Mouse (Mus musculus): Measurements from ENCODE around the gene Kifc3. TPM values are rescaled to one million over a fixed set of nuclear protein-coding genes. Genes with fewer than 3 reads are reported as not detected.

The Kifc3 gene
- total RNA-seq, 2 experiments from 2014 or later = 116 to 117 TPM

DNA sequence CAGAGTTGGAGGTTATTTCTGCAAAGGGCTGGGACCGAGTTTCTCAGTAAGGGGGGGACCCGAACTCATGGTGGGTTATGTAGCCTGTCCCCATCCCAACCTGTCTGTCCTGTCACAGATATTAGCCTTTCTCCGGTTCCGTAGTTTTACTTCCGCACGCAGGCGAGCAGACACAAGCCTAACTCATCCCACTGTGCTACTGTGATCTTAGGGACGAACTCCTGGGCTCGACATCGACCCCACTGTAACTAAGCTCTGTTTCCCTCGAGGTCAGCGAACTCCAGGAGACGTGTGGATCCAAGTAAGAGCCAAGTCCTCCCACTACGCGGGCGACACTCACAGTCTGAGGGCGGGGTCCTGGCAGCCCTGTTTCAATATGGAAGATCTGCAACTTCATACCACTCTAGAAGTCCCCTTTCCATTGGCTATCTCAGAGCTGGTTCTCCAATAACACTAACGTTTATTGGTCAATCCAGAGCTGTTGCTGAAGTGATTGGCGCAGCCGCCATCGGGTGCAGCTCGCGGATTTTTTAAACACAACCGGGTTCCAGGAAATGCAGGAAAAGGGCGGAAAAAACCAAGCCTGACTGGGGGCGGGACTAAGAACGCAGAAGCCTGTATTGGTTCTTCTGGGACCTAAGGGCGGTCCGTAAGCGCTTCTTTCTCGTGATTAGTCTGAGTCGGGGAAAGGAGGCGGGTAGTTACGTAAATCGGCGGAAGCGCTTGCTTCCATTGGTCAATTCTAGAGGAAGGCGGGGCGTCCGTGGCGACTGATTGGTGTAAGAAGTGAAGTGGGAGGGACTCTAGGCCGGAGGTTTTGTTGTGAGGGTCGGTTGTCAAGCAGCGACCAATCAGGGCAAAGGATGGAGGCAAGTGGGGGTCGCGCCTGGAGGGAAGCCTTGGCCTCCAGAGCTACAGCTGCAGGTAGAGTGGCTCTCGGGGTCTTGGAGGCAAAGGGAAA is 122.0 kb downstream of the Kifc3 start, which contains the start of gene Katnb1:
TSS of gene Katnb1 (plus strand) at position 806 of the 961 bp plus-strand sequence.
- DNase-seq (ENCODE audit: low spot score in 2 of 2) = peak; percentile 76 to 95

DNA sequence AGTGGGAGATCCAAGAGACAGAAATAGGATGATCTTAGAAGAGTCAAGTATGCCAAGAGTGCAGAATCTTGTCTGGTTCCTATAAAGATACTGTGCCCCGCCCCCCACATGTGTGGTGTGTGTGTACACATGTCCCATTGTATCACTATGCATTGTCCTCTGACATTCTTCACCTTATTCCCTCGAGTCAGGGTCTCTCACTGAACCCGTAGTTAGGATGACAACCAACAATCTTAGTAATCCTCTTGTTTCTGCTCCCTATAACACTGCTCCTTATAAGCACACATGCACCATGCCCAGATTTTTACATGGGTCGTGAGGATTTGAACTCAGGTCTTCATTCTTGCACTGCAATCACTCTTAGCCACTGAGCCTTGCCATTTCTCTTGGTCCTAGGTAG is 123.3 kb downstream of the Kifc3 start:
- DNase-seq (ENCODE audit: low spot score in 2 of 2) = no peak

DNA sequence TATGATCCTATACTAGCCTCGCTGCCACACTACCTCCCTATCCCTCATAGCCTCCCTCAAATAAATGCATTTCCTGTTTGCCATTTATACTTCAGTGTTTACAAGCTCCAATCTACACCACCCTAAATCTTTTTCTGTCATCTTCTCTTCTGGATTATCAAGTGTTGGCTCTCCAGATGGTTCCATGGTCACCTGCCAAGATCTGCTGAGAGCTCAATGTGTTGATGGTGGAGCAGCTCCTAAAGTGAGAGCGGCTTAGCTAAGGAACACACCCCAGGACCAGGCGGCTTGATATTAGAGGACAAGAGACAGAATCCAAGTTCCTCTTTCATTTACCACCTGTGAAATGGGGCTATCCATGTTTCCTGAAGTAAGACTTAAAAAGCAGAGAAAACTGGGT is 124.6 kb downstream of the Kifc3 start:
- DNase-seq (ENCODE audit: low spot score in 2 of 2) = no peak

DNA sequence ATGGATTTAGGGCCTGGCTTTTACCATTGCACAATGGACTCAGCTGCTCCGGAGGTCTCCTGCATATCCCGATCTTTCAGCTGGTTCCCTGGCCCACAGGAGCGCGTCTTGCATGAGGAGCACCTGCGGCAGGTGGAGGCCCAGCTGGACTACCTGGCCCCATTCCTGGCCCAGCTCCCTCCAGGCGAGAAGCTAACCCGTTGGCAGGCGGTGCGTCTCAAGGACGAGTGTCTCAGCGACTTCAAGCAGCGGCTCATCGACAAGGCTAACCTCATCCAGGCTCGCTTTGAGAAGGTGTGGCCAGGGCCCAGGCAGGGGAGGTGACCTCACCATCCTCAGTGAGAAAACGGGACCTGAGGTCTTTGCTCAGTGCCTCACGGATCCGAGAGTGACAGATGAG is 126.5 kb downstream of the Kifc3 start:
- DNase-seq (ENCODE audit: low spot score in 2 of 2) = no peak

DNA sequence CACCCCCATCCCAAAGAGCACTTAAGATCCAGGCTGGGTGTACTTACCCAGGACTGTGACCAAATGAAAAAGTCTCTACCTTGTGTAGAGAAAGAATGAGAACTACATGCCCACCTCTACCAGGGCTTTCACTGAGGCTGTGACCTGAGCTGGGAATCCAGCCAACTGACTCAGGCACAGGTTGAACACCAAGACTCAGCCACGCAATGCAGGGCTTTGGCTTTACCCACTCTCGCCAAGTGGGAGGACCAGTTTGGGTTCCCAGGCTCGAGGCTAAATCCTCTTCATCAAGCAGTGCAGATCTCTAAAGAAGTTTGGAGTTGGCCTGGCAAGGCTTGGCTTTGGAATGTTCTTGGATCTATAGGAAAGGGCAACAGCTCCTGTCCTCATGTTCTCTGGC is 127.1 kb downstream of the Kifc3 start:
- no peak for DNase-seq (ENCODE audit: low spot score in 2 of 2)

DNA sequence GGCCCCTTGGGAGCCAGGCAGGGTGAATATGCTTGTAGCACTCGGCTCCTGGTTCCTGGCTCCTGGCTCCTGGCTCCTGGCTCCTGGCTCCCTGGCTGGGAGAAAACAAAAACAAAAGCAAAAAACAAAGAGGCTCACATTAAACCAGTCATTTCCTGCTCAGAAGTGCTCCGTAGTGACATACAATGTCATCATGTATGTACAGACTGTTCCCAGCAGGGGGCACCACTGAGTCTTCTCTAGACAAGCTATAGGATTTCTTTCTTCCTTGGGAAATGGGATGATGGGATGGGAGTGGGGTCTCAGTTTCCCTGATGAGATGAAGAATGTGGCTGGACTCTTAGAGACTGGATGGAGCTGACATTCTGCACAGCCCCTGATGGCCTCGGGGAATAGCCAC is 135.0 kb downstream of the Kifc3 start:
- peak in 1 of 2 experiments; percentile 50 for DNase-seq (ENCODE audit: low spot score in 2 of 2)

DNA sequence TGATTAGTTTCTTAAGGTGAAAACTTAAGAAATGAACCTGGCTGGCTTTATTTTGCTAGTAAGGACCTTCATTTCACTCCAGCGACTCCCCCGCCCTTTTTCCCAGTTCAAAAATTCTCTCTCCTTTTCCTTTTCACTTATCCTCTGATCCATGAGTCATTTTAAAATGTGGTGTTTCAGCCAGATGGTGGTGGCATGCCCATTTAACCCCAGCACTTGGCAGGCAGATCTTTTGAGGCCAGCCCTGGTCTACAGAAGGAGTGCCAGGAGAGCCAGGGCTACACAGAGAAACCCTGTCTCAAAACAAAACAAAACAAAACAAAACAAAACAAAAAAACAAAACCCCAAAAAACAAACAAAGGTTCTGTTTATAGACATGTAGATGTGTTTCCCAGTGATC is 138.1 kb downstream of the Kifc3 start:
- no peak for DNase-seq (ENCODE audit: low spot score in 2 of 2)

DNA sequence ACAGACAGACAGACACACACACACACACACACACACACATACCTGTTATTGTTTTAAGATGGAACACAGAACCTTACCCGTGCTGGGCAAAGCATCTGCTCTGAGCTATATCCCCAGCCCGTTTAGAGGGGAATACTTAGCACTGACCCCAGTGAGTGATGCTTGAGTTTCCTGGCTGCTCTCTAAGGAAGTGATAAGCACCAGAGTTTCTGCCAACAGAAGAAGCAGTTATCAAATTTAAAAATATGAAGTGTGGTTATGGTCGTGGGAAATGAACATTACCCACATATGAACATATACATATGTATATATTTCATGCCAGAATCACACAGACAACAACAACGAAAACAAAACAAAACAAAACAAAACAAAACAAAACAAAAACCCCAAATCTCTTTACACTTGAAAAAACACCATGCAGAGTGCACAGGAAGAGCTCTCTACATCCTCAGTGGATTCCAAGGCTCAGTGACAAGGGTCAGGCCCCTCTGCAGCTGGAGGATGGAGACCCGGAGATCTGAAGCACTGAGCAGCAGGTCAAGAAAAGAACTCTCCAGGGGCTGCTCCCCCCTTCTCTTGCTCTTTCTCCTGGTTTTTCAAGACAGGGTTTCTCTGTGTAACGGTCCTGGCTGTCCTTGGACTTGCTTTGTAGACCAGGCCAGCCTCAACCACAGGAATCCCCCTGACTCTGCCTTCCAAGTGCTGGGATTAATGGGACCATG is 142.6 kb downstream of the Kifc3 start:
- no peak for DNase-seq (ENCODE audit: low spot score in 2 of 2)

DNA sequence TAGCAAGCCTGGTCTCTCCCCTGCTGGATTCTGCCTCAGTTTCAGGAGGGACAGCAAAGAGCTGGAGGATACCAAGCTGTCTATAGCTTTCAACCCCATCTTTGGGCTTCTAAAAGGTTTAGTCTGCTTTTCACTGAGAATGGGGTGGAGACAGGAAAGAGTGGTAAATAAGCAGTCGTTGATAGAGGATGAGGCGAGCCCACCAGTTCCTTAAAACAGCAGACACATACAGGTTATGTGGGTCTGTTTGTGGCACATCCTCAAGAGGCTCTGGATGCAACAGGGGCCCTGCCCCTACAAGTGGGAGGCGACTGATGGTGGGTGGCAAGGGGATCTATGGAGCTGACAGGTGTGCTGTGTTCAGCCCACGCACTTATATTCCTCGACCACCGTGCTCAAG is 144.0 kb downstream of the Kifc3 start:
- DNase-seq (ENCODE audit: low spot score in 2 of 2) = no peak

DNA sequence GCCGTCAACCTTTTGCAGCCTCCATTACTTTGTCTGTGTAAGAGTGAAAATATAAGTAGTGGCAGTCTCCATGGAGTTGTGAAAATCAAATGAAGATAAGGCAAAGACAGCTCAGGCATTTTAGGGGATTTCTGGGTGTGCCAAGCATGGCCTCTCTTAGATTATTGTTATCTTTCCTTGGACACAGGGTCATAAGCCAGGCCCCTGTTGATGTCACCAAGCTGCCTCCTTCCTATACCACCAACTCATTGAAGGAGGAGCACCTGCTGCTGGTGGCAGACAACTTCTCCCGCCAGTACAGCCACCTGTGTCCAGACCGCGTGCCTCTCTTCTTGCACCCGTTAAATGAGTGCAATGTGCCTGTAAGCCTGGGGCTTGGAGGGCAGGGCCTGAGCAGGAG is 146.2 kb downstream of the Kifc3 start:
- no peak for DNase-seq (ENCODE audit: low spot score in 2 of 2)

DNA sequence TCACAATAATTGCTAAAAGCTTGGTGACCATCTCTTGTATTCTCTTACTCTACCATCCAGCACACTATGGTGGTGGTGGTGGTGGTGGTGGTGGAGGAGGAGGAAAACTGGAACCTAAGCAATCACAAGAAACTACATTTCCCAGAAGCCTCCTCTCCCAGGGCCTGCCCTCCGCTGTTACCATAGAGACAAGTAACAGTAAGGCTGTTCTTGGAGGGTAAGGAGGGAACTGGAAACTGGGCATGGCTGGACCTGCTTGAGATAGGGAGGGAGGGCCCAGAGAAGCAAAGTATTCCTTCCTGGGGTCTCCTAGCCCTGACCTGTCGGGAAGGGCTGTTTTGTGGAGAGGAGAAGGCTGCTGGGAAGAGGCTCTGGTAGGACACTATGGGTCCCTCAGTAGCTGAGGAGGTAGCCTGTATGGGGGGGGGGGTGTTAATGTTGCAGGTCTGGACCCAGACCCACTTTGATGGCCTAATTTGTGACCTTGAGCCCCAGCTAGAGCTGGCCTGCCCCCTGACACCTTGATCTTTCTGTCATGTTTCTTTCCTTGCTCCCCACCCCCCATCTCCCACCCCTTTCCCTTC is 147.6 kb downstream of the Kifc3 start, which contains the start of gene Drc7:
TSS of gene Drc7 (plus strand) at position 177 of the 584 bp plus-strand sequence.
- no peak for DNase-seq (ENCODE audit: low spot score in 2 of 2)

DNA sequence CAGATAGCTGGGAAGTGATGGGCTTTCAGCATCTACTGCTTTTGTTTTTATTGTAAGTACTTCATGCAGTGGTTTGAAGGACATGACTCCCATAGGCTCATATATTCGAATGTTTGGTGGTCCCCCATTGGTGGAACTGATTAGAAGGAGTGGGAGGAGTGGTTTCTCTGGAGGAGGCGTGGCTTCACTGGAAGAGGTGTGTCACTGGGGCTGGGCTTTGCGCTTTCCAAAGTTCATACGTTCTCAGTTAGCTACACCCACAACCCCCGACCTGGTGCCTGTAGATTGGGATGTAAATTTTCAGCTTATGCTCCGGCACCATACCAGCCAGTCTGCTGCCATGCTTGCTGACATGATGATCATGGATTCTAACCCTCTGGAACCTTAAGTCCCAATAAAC is 148.2 kb downstream of the Kifc3 start:
- no peak for DNase-seq (ENCODE audit: low spot score in 2 of 2)

Other genes starting within 250 kb of the Kifc3 start
- 10 to 100 TPM; 38.3 to 62.3 TPM for gene Adgrg1, start 228.1 kb downstream of the Kifc3 start, total RNA-seq (2021)
- gene Adgrg3, start 185.1 kb downstream of the Kifc3 start, total RNA-seq (2021) = 1 to 10 TPM; 6.2 to 7.8 TPM
- gene Drc7, start 147.7 kb downstream of the Kifc3 start, total RNA-seq (2021) = not detected
- gene Katnb1, start 121.6 kb downstream of the Kifc3 start, total RNA-seq (2021) = 10 to 100 TPM; 20.2 to 20.9 TPM
- gene Cngb1, start 103.8 kb upstream of the Kifc3 start, total RNA-seq (2021) = 1 to 10 TPM; 2.1 to 2.3 TPM
- gene Tepp, start 107.8 kb upstream of the Kifc3 start, total RNA-seq (2021) = not detected
- 10 to 100 TPM; 15.9 to 16.7 TPM for gene Zfp319, start 129.1 kb upstream of the Kifc3 start, total RNA-seq (2021)
- 10 to 100 TPM; 25.2 to 28.5 TPM for gene Usb1, start 129.5 kb upstream of the Kifc3 start, total RNA-seq (2021)
- gene Mmp15, start 149.5 kb upstream of the Kifc3 start, total RNA-seq (2021) = 10 to 100 TPM; 25.3 to 30.8 TPM
- gene Cfap20, start 232.1 kb upstream of the Kifc3 start, total RNA-seq (2021) = 10 to 100 TPM; 93.7 to 97.4 TPM